Mouse (Mus musculus): ENCODE measurements around the gene Smim27. TPM values are rescaled to one million over a fixed set of nuclear protein-coding genes. Genes with fewer than 3 reads are reported as not detected.
"Not testable (repeated sequence)": the region's sequence is repeated elsewhere in the genome, so short reads cannot be mapped to it uniquely, and the experiment has no call there.

Gene Smim27
- total RNA-seq, 2 experiments from 2014 or later: 2.5 to 4.4 TPM

DNA sequence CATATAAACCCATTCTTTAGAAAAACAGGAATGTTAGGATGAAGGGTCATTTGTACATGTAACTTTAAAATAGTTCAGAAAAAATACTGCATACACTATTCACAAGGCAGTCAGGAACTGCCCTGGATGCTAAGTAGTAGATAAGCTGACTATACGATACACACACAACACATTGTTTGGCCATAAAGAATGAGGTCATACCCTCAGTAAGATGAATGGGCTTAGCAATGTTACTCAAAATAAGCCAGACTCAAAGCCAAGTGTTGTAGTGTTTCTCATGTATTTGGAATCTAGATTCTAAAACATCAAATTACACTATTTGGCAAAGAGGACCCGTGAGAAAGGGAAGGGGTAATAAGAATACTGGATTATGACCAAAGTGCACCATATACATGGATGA lies 15.6 kb upstream of the Smim27 start:
- no peak for ATAC-seq (replicated peaks; ENCODE audit: low FRiP score, poor library complexity, severe bottlenecking)

GRCm38 (mm10) chr4:40254385-40255103 lies 14.8 kb upstream of the Smim27 start:
- ATAC-seq (replicated peaks; ENCODE audit: low FRiP score, poor library complexity, severe bottlenecking): no peak

GRCm38 (mm10) chr4:40264321-40264720 lies 5.1 kb upstream of the Smim27 start:
- ATAC-seq (replicated peaks; ENCODE audit: low FRiP score, poor library complexity, severe bottlenecking): no peak

- ATAC-seq (replicated peaks; ENCODE audit: low FRiP score, poor library complexity, severe bottlenecking): no peak
These were observed 1.7 kb upstream of the Smim27 start for GRCm38 (mm10) chr4:40267681-40268080.

DNA sequence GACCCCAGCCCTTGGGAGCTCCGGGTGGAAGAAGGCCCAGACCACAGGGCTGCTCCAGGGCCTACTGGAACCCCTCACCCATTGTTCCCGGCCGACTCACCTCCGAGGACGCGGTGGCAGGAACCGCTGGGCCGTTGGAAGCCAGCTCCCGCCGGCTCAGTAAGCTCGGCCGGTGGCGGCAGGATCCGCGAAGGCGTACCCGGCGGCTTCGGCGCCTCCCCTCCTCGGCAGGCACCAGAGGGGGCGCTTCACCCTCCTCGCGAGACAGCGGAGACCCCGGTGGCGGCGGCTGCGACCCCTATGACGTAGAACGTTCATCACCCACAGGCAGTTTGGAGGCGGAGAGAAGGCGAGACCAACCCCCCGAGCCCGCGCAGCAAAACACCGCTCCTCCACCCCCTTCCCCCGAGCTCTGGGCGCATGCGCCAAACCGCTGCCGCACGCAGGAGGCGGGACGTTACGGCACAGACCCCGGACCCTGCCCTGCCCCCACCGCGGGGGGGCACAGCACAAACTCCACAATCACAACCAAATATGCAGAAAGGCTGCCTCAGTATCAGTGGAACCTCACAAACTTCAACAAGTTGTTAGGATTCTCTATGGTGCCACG lies 1.1 kb upstream of the Smim27 start:
- ATAC-seq (replicated peaks; ENCODE audit: low FRiP score, poor library complexity, severe bottlenecking): peak; percentile 77

- peak; percentile 37 for ATAC-seq (replicated peaks; ENCODE audit: low FRiP score, poor library complexity, severe bottlenecking)
These were observed 544 bp upstream of the Smim27 start for GRCm38 (mm10) chr4:40268835-40269234.

DNA sequence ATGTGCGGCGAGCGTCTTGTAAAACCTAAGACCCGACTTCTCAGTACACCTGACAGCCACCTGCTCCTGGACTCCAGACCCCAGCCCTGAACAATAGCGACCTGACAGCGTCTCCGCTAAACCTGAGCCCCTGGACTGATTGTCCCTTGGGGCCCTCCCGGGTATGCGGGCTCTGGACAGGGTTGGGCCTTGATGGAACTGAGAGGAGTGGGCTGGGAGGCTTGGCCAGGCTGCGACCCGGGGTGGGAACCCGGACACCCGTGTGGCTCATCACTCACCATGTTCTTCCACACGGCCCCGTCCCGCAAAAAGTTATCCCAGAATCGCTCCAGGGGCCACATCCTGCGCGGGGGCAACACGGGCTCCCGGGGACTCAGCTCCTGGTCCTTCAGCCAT lies 9.5 kb downstream of the Smim27 start:
- peak; percentile 60 for ATAC-seq (replicated peaks; ENCODE audit: low FRiP score, poor library complexity, severe bottlenecking)

DNA sequence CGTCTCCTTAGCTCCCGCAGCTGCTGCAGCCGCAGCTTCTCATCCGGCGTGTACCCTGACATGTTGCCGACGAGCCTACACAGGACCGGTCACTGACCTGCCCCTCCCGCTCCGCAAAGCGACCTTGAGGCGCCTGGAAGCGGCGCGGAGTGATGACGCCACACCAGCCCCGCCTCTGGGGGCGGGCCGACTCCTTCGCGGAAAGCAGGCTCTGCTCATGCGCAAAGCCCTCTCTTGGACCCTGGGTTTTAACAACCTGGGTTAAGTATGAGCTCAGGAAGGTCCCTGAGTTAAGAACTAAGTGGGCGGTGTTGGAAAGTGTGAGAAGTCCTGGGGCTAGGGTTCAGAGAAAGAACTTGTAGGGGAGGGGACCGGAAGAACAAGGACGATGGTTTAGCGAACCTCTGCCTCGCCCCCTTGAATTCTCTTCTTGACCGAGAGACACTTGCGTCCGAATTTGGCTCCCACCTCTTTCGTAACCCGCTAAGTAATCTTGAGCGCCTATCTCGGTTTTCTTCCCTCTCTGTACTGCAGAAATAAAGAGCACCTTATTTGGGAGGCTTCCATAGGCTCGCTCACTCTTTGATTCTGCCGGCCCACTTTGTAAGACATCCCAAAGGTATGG lies 10.0 kb downstream of the Smim27 start, which contains the start of gene Ndufb6:
Gene Ndufb6, minus strand, starts transcription at position 146 of the 625 bp plus-strand sequence.
- ATAC-seq (replicated peaks; ENCODE audit: low FRiP score, poor library complexity, severe bottlenecking): peak; percentile 99

- peak; percentile 62; the same call in 1 of the 2 replicates for ATAC-seq (replicated peaks; ENCODE audit: low FRiP score, poor library complexity, severe bottlenecking)
These were observed 16.2 kb downstream of the Smim27 start for GRCm38 (mm10) chr4:40285582-40285981.

- no peak for ATAC-seq (replicated peaks; ENCODE audit: low FRiP score, poor library complexity, severe bottlenecking)
These were observed 18.0 kb downstream of the Smim27 start for GRCm38 (mm10) chr4:40287415-40287814.

DNA sequence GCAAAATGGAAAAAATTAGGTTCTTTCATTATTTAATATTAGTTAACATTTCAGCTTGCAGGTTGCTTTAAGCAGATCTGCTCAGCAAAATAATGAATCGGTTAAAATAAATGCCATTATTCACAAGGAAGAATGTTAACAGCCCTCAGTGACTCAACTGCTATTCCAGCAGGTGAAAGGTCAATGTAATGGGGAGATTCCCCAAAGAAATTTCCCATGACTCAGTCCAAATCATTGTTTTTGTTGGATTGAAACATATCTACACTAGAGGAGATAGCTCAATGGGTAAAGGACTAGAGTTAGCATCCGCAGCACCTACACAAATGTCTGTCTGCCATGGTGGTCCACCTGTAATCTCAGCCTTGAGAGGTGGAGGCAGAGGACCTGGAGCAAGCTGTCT lies 19.7 kb downstream of the Smim27 start:
- no peak for ATAC-seq (replicated peaks; ENCODE audit: low FRiP score, poor library complexity, severe bottlenecking)

GRCm38 (mm10) chr4:40291511-40291910 lies 22.1 kb downstream of the Smim27 start:
- ATAC-seq (replicated peaks; ENCODE audit: low FRiP score, poor library complexity, severe bottlenecking): not testable (repeated sequence)

DNA sequence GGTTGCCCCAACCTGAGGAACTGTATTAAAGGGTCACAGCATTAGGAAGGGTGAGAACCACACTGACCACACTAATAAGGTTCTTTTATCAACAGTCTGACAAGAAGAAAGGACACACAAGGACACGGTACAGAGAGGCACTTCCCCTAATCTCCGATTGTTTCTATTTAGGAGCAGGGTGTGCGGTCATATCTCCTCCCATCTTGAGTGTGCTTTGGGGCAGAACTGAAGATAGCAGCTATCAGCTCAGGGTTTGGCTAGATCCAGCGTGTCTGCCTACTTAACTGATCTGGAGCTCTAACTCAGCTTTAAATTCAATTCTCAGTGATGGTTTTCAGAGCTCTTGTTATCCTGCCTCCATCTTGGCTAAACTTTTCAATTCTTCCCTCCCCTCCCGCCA lies 29.8 kb downstream of the Smim27 start:
- no peak for ATAC-seq (replicated peaks; ENCODE audit: low FRiP score, poor library complexity, severe bottlenecking)

DNA sequence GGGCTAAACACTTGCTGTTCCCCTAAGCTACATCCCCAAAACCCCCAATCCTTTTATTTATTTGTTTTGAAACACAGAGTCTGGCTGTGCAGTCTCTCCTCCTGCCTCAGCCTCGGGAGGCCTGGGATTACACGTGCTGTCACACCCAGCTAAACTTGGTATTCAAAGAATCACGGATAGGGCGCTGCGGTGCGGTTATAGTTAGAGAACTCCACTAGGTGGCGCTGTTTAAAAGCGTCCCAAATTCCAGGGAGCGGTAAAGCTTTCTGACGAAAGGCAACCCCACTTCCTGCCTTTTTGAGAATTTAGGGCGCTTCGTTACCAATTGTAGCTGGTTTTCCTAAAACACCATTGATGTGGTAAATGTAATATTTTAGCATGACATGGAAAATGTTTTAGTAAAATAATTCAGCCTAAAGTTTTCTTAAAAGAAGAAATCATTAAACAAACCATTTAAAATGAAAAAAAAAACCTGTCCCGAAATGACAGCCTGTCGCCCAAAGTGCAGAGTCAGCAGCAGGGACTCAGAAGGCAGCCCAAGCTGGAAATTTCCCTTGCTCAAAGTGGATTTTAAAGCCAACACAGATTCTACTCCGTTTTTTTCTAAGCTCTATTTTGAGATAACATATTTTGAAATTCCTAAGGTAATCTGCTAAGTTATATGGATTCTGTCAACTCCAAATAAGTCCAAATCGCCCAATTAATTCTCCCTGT lies 31.9 kb downstream of the Smim27 start:
- peak; percentile 89 for ATAC-seq (replicated peaks; ENCODE audit: low FRiP score, poor library complexity, severe bottlenecking)

DNA sequence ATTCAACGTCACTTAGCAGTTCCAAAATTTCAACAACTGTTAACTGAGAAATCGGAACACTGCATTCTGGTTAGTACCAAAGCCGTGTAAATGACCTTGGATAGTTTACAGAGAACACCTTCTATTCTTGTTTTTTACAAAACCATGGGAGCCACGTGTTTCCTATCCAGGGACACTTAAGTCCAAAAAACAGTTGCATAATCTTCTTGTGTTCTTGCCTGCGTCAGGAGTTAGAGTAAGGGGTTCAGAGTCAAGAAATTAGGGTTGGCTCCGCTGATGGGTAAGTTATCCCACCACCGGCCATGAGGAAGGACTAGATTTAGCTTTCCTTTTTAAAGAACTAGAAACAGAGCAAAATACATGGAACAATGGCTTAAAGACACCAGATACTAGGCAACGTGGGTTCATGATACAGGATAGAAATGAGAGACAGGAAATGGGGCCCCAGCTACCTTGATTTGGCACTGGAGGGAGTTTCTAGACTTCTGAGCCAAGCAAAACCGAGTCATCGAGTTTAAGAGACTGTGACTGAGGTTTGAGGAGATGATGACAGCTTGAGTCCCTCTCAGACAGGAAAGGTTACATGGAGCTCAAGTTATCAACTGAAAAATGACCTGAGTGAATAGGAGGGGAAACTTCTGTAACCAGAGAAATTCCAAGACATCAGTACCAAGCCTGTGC lies 33.2 kb downstream of the Smim27 start:
- ATAC-seq (replicated peaks; ENCODE audit: low FRiP score, poor library complexity, severe bottlenecking): no peak

GRCm38 (mm10) chr4:40309682-40310081 lies 40.3 kb downstream of the Smim27 start:
- ATAC-seq (replicated peaks; ENCODE audit: low FRiP score, poor library complexity, severe bottlenecking): no peak

DNA sequence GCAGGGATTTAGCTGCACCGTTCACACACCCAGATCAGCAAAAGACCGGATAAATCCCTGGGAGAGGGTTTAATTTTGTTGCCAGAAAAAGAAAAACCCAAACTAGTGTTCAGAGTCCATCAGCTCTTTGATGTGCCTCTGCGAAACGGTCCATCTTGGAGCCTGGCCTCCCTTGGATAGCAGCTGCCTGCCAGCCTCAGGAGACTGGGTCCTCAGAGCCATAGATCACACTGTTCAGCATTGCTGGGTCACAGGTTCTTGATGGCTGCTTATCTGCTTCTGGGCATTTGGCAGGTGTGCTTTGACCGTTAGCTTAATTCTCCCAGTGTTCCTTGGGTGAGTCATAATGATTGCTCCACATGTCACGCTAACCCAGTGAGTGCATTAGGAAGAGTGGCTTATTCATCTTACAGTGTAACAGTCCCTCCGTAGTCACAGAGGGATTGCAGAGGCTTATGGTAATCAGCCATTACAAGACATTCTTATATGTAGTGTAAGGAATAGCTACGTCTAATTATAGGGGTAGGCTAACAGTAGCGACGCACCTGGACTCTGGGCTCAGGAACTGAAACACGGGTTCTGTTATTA lies 41.5 kb downstream of the Smim27 start:
- ATAC-seq (replicated peaks; ENCODE audit: low FRiP score, poor library complexity, severe bottlenecking): no peak

DNA sequence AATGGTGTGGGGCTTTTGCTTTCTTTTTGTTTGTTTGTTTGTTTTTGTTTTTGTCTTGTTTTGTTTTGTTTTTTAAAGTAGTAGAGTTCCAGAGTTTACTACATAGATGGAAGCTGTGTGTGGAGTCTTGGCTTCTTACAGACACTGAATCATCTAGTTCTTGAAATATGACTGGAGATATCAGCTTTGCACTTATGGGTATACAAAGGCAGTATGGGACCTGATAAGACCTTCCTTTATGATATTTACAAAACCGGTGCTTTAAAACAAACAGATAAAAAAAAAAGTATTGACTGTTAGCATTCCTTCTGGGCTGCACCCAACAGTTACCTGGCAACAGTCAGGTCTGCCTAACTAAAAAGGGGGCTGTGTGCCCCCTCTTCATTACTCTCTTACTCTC lies 42.8 kb downstream of the Smim27 start:
- ATAC-seq (replicated peaks; ENCODE audit: low FRiP score, poor library complexity, severe bottlenecking): no peak

DNA sequence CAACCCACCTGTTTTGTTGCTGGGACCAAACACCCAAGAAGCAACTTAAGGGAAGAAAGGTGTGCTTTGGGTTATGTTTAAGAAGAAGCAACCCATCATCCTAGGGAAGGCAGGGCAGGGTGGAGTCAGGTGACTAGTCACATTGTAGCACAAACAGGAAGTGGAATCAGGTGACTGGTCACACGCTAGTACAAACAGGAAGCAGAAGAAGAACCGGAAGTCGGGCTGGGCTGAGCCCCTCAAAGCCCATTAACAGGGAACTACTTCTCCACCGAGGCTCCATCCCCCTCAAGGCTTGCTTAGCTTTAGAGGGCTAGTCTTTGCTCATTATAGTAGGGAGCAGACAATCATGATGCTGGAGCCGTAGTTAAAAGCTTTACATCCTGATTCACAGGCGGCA lies 43.6 kb downstream of the Smim27 start:
- no peak; the same call in 1 of the 2 replicates for ATAC-seq (replicated peaks; ENCODE audit: low FRiP score, poor library complexity, severe bottlenecking)

DNA sequence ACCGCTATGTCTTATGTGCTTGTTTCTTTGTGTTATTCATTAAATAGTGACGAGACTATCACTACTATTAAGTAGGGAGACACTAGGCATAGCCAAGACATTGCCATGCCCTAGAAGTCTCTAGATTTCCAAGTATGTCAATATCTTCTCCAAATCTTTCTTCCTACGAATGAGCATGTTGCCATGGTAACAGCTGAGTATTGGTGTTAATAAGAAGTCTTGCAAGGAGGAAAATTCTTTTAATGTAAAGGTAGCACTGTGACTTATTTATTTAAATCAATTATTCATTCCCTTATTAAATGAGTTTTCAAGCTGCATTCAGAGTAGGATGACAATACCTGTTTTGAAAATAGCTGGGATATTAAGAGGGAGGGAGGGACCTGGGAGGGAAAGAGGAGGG lies 48.0 kb downstream of the Smim27 start:
- ATAC-seq (replicated peaks; ENCODE audit: low FRiP score, poor library complexity, severe bottlenecking): no peak

Measured in erythroblast, adult 5-6 weeks (primary cell).